Mouse (Mus musculus) heart, embryonic 14.5 days (tissue): ENCODE data around the gene Tapbp. TPM values are rescaled to one million over a fixed set of nuclear protein-coding genes. Genes with fewer than 3 reads are reported as not detected.
"Not testable (repeated sequence)": the region's sequence is repeated elsewhere in the genome, so short reads cannot be mapped to it uniquely, and the experiment has no call there.

Source experiments
- ATAC-seq: fragments of 200-750 bp; cut with Nextera tagmentation; 2 replicates; pipeline ENCODE4 v1.8.0; 2017; ENCODE audit warnings: low read depth, moderate TSS enrichment; ENCODE audit not compliant: insufficient number of reproducible peaks, insufficient read depth, low FRiP score
- H3K27ac ChIP-seq, 2 experiments: fragments of 200-500 bp in 1 of 2; fragments of 300-500 bp in 1 of 2; sonication (generic) in 1 of 2; replicated peaks in 1 of 2; 2 replicates each; pipeline ENCODE4 v1.5.1; 2012 to 2014; ENCODE audit warnings: low read depth in 2 of 2, low read length in 2 of 2, control low read depth in 1 of 2, mild to moderate bottlenecking in 1 of 2, mixed read lengths in 1 of 2; ENCODE audit not compliant: control insufficient read depth in 1 of 2, insufficient read depth in 1 of 2
- H3K27me3 ChIP-seq: fragments of 300-500 bp; sonication (generic); 2 replicates; pipeline ENCODE4 v1.6.1; 2014; ENCODE audit warnings: mild to moderate bottlenecking, low read length, control low read depth; ENCODE audit not compliant: control insufficient read depth, insufficient read depth
- H3K36me3 ChIP-seq: fragments of 300-500 bp; sonication (generic); 2 replicates; pipeline ENCODE4 v1.6.1; 2014; ENCODE audit warnings: mild to moderate bottlenecking, control low read depth, low read length, mixed read lengths; ENCODE audit not compliant: control insufficient read depth, insufficient read depth
- H3K4me1 ChIP-seq, 2 experiments: fragments of 200-500 bp in 1 of 2; fragments of 300-500 bp in 1 of 2; sonication (generic) in 1 of 2; 2 replicates each; pipeline ENCODE4 v1.6.1; 2012 to 2014; ENCODE audit warnings: low read length in 2 of 2, control low read depth in 1 of 2, mixed read lengths in 1 of 2; ENCODE audit not compliant: control insufficient read depth in 2 of 2, insufficient read depth in 2 of 2
- H3K4me2 ChIP-seq: fragments of 300-500 bp; sonication (generic); 2 replicates; pipeline ENCODE4 v1.6.1; 2014; ENCODE audit warnings: mild to moderate bottlenecking, low read length
- H3K4me3 ChIP-seq, 2 experiments: fragments of 200-500 bp in 1 of 2; fragments of 300-500 bp in 1 of 2; sonication (generic) in 1 of 2; 2 replicates each; pipeline ENCODE4 v1.5.1; 2012 to 2014; ENCODE audit warnings: low read length in 2 of 2, mild to moderate bottlenecking in 2 of 2, control low read depth in 1 of 2, low read depth in 1 of 2, moderate library complexity in 1 of 2; ENCODE audit not compliant: control insufficient read depth in 1 of 2, insufficient read depth in 1 of 2
- H3K9ac ChIP-seq: fragments of 300-500 bp; sonication (generic); 2 replicates; pipeline ENCODE4 v1.6.1; 2014; ENCODE audit warnings: mild to moderate bottlenecking, low read length
- H3K9me3 ChIP-seq: fragments of 300-500 bp; sonication (generic); 2 replicates; pipeline ENCODE4 v1.6.1; 2016; ENCODE audit warnings: low read length, control low read depth; ENCODE audit not compliant: control insufficient read depth
- WGBS: fragments of 180-500 bp; shearing (Covaris S2); extraction: QIAGEN DNeasy Blood & Tissue Kit; methylation state at CpG from one replicate; pipeline ENCODE4 v1.1.7; 2014; 5-methylcytosine and 5-hydroxymethylcytosine counted together
- polyA plus RNA-seq: library from polyadenylated mRNA; unstranded; fragments of >200 nt; fragmentation: Nextera tagmentation; extraction: Ambion mirVana; gene quantifications from 2 replicates; pipeline ENCODE4 v1.2.1, GENCODE M21; 2014

Gene Tapbp
- polyA plus RNA-seq, 1 experiment from 2014 or later = 44.9 TPM

DNA sequence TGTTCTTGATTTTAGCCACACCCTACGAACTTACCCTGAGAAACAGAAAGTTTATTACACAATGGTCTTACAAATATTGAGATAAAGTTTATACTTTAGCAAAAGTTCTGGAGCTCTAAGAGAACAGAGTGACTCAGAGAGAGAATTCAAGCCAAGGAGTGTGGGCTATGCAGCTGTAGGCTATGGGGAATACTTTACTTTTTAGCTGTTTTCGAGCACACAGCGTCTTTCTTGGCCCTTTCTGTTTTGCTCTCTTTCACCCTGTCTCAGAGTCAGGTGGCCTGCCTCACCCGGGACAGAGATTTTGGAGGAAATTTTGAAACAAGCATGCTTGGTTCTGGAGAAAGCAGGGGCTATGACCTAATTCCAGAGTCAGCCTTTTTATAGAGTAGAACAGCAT is 17.5 kb upstream of the Tapbp start:
- 76% methylated on average over 4 of the region's 4 CpGs for WGBS
- not testable (repeated sequence) for H3K4me1 ChIP-seq, H3K4me2 ChIP-seq, ATAC-seq, H3K9me3 ChIP-seq, H3K27me3 ChIP-seq, H3K36me3 ChIP-seq, H3K4me3 ChIP-seq, H3K27ac ChIP-seq, H3K9ac ChIP-seq

DNA sequence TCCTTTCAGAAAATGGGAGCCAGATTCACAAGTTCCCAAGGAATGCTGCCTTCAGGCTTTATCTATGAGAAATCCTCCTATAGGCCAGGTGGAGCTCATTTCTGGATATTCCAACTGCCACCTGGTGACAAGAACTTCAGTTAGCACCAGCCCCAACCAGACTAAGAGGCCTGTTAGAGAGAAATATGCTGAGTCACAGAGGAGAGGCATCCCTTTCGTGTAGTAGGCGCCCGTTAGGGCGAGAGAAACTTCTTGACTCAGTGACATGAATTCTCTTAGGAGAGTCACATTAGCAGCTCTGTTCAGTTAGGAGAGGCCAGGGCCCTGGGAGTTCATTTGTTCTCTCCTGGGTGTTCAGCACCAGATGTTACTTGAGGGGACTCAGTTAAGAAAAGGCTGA is 16.1 kb upstream of the Tapbp start:
- H3K9ac ChIP-seq = no peak overlapping the region
- no peaks in the 10 kb centered on the region for H3K27me3 ChIP-seq
- WGBS = 65% methylated on average over 4 of the region's 4 CpGs
- no peaks in the 10 kb centered on the region; a peak in 1 of 4 replicates for H3K4me1 ChIP-seq
- no peak for ATAC-seq
- H3K4me2 ChIP-seq = no peak overlapping the region
- no peak overlapping the region for H3K27ac ChIP-seq
- H3K4me3 ChIP-seq = no peak overlapping the region
- H3K9me3 ChIP-seq = no peaks in the 10 kb centered on the region
- H3K36me3 ChIP-seq = no peaks in the 10 kb centered on the region

GRCm38 (mm10) chr17:33900281-33900988 is 15.3 kb upstream of the Tapbp start:
- no peak for ATAC-seq

GRCm38 (mm10) chr17:33900989-33901314 is 14.7 kb upstream of the Tapbp start:
- no peak overlapping the region for H3K4me2 ChIP-seq
- no peaks in the 10 kb centered on the region for H3K9me3 ChIP-seq
- no peak overlapping the region for H3K27ac ChIP-seq
- WGBS = 70% methylated on average over 4 of the region's 4 CpGs
- no peak for ATAC-seq
- H3K9ac ChIP-seq = no peak overlapping the region
- H3K4me3 ChIP-seq = no peak overlapping the region
- no peaks in the 10 kb centered on the region for H3K36me3 ChIP-seq
- no peaks in the 10 kb centered on the region; a peak in 1 of 4 replicates for H3K4me1 ChIP-seq
- H3K27me3 ChIP-seq = no peaks in the 10 kb centered on the region

More at GRCm38 (mm10) chr17:33900281-33900988, 15.3 kb upstream of the Tapbp start:
- no peaks in the 10 kb centered on the region for H3K36me3 ChIP-seq
- H3K9me3 ChIP-seq = no peaks in the 10 kb centered on the region
- H3K9ac ChIP-seq = no peak overlapping the region
- WGBS = 44% methylated on average over 7 of the region's 7 CpGs
- no peak overlapping the region for H3K27ac ChIP-seq
- no peaks in the 10 kb centered on the region for H3K27me3 ChIP-seq
- H3K4me2 ChIP-seq = no peak overlapping the region
- H3K4me3 ChIP-seq = no peak overlapping the region
- H3K4me1 ChIP-seq = no peaks in the 10 kb centered on the region; a peak in 1 of 4 replicates

DNA sequence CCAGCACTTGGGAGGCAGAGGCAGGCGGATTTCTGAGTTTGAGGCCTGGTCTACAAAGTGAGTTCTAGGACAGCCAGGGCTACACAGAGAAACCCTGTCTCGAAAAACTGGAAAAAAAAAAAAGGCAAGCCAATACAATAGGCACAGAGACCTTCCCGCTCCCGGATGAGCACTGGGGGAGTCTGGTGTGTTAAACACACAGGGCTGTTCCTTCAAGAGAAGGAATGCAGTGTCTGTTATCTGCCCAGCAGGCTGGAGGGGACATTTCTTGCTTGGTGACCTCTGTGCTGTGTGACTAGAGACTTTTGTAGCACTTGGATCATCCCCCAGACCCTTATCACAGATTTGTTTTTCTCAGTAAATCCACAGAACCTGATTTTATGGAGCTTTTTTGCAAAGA is 14.0 kb upstream of the Tapbp start:
- Histone ChIP-seq H3K27me3 (no peaks in the 10 kb centered on the region), H3K4me2 (no peak overlapping the region), H3K9me3 (no peaks in the 10 kb centered on the region), H3K4me1 (no peaks in the 10 kb centered on the region; a peak in 1 of 4 replicates), H3K27ac (peak overlapping the region in 1 of 2 experiments; percentile 50; a peak in 1 of 4 replicates), H3K4me3 (no peak overlapping the region), H3K9ac (no peak overlapping the region), H3K36me3 (no peaks in the 10 kb centered on the region)
- 42% methylated on average over 4 of the region's 4 CpGs for WGBS
- peak; percentile 63; the same call in 1 of the 2 replicates for ATAC-seq

DNA sequence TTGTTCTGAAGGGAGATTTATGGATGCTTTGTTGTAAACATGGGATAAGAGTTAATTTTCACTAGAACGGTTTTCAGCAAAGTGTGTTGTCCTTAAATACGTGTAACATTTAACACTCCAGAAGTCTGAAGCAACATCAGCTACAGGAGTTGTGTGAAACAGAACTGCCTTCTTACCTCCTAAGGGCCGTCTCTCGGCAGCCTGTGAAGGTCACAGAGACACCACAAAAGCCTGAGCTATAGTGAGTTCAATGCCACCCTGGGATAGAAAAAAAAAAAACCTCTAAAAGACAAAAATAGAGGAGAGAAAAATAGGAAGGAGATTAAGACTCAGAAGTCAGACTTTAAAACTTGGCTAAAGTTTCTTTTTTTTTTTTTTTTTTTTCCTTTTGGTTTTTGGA is 13.6 kb upstream of the Tapbp start:
- Histone ChIP-seq H3K9me3 (no peaks in the 10 kb centered on the region), H3K4me2 (no peak overlapping the region), H3K36me3 (no peaks in the 10 kb centered on the region), H3K4me3 (no peak overlapping the region), H3K4me1 (no peaks in the 10 kb centered on the region; a peak in 1 of 4 replicates), H3K27ac (peak overlapping the region in 1 of 2 experiments; percentile 50; a peak in 1 of 4 replicates), H3K9ac (no peak overlapping the region), H3K27me3 (no peaks in the 10 kb centered on the region)
- ATAC-seq = no peak
- 41% methylated on average over 4 of the region's 4 CpGs for WGBS

- H3K9me3 ChIP-seq = no peaks in the 10 kb centered on the region
- H3K9ac ChIP-seq = no peak overlapping the region
- no peaks in the 10 kb centered on the region for H3K36me3 ChIP-seq
- no peak for ATAC-seq
- 83% methylated on average over 7 of the region's 7 CpGs for WGBS
- H3K27ac ChIP-seq = no peak overlapping the region
- no peaks in the 10 kb centered on the region; a peak in 1 of 4 replicates for H3K4me1 ChIP-seq
- H3K4me3 ChIP-seq = no peak overlapping the region
- no peaks in the 10 kb centered on the region for H3K27me3 ChIP-seq
- no peak overlapping the region for H3K4me2 ChIP-seq
Measured at GRCm38 (mm10) chr17:33902491-33902890, 13.2 kb upstream of the Tapbp start.
